Mouse (Mus musculus): ENCODE measurements around the gene Pdgfb. TPM values are rescaled to one million over a fixed set of nuclear protein-coding genes. Genes with fewer than 3 reads are reported as not detected.

The Pdgfb gene
- polyA plus RNA-seq, 1 experiment from 2014 or later, result 2.2 TPM

- Histone ChIP-seq H3K36me3 (no peaks in the 10 kb centered on the region), H3K9ac (no peak overlapping the region), H3K27me3 (replicated peaks) (no peaks in the 10 kb centered on the region), H3K4me3 (no peak overlapping the region), H3K27ac (no peak overlapping the region), H3K9me3 (replicated peaks) (no peaks in the 10 kb centered on the region), H3K4me2 (no peak overlapping the region), H3K4me1 (no peaks in the 10 kb centered on the region)
- WGBS (ENCODE audit: insufficient replicate concordance), result 81% methylated on average over 11 of the region's 11 CpGs
- ATAC-seq, result no peak
These were observed 42.6 kb downstream of the Pdgfb start for GRCm38 (mm10) chr15:79972186-79972585.

DNA sequence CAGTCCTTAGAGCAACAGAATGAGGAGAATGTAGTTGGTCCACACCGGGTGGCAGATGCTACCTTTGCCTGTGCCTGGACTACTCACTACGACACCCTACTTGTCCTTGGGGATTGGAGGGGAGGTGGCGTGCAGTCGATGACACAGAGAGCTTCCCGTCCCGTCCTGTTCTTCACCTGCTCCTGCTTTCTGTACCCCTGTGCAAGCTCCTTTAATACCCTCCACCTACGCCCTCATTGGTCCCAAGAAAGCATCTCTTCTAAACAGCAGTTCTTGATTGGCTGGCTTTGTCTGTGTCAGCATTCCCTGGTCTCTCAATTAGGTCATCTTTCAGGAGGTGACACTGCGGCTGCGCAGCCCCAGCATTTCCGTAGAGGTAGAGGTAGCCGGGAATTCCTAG lies 43.8 kb downstream of the Pdgfb start, which contains the start of gene Cbx7:
Cbx7 (minus strand) TSS at position 180 of the 400 bp plus-strand sequence.
- Histone ChIP-seq H3K27me3 (replicated peaks) (no peaks in the 10 kb centered on the region), H3K9ac (no peak within 1 kb of the TSS), H3K36me3 (no peaks in the 10 kb centered on the region), H3K4me2 (no peak within 1 kb of the TSS), H3K4me1 (no peaks in the 10 kb centered on the region), H3K4me3 (no peak within 1 kb of the TSS), H3K27ac (no peak within 1 kb of the TSS), H3K9me3 (replicated peaks) (no peaks in the 10 kb centered on the region)
- WGBS (ENCODE audit: insufficient replicate concordance), result 81% methylated on average over 11 of the region's 11 CpGs
- ATAC-seq, result no peak

- no peak for ATAC-seq
- H3K36me3 ChIP-seq, result no peaks in the 10 kb centered on the region
- no peak overlapping the region for H3K27ac ChIP-seq
- no peaks in the 10 kb centered on the region for H3K9me3 ChIP-seq (replicated peaks)
- H3K4me3 ChIP-seq, result no peak overlapping the region
- H3K27me3 ChIP-seq (replicated peaks), result no peaks in the 10 kb centered on the region
- no peak overlapping the region for H3K9ac ChIP-seq
- whole genome bisulfite sequencing (ENCODE audit: insufficient replicate concordance), result 84% methylated on average over 18 of the region's 18 CpGs
- H3K4me1 ChIP-seq, result no peaks in the 10 kb centered on the region
- H3K4me2 ChIP-seq, result no peak overlapping the region
These were observed 44.3 kb downstream of the Pdgfb start for GRCm38 (mm10) chr15:79970491-79970890.

GRCm38 (mm10) chr15:79967346-79967745 lies 47.4 kb downstream of the Pdgfb start:
- Histone ChIP-seq H3K36me3 (no peaks in the 10 kb centered on the region), H3K9me3 (replicated peaks) (no peaks in the 10 kb centered on the region), H3K4me3 (no peak overlapping the region), H3K4me2 (no peak overlapping the region), H3K9ac (no peak overlapping the region), H3K27me3 (replicated peaks) (no peaks in the 10 kb centered on the region), H3K27ac (no peak overlapping the region), H3K4me1 (no peaks in the 10 kb centered on the region)
- 68% methylated on average over 6 of the region's 6 CpGs for WGBS (ENCODE audit: insufficient replicate concordance)
- no peak for ATAC-seq

GRCm38 (mm10) chr15:79964376-79964775 lies 50.4 kb downstream of the Pdgfb start:
- Histone ChIP-seq H3K27ac (no peak overlapping the region), H3K27me3 (replicated peaks) (no peaks in the 10 kb centered on the region), H3K36me3 (no peaks in the 10 kb centered on the region), H3K9ac (no peak overlapping the region), H3K4me2 (no peak overlapping the region), H3K4me1 (no peaks in the 10 kb centered on the region), H3K4me3 (no peak overlapping the region), H3K9me3 (replicated peaks) (no peaks in the 10 kb centered on the region)
- no peak for ATAC-seq
- WGBS (ENCODE audit: insufficient replicate concordance), result 72% methylated on average over 7 of the region's 7 CpGs

- no peak overlapping the region for H3K4me3 ChIP-seq
- H3K36me3 ChIP-seq, result no peaks in the 10 kb centered on the region
- no peak overlapping the region for H3K9ac ChIP-seq
- ATAC-seq, result no peak
- H3K4me1 ChIP-seq, result no peaks in the 10 kb centered on the region
- no peaks in the 10 kb centered on the region for H3K9me3 ChIP-seq (replicated peaks)
- H3K4me2 ChIP-seq, result no peak overlapping the region
- H3K27me3 ChIP-seq (replicated peaks), result no peaks in the 10 kb centered on the region
- no peak overlapping the region for H3K27ac ChIP-seq
- 81% methylated on average over 18 of the region's 18 CpGs for whole genome bisulfite sequencing (ENCODE audit: insufficient replicate concordance)
These were observed 52.1 kb downstream of the Pdgfb start for GRCm38 (mm10) chr15:79962661-79963060.

GRCm38 (mm10) chr15:79961366-79961921 lies 53.3 kb downstream of the Pdgfb start:
- Histone ChIP-seq H3K4me3 (no peak overlapping the region), H3K27ac (no peak overlapping the region), H3K27me3 (replicated peaks) (0 out of 2 replicates have a peak, but pooled peaks cover 4% of the 10 kb centered on the region), H3K9me3 (replicated peaks) (no peaks in the 10 kb centered on the region), H3K4me2 (no peak overlapping the region), H3K4me1 (no peaks in the 10 kb centered on the region), H3K9ac (no peak overlapping the region), H3K36me3 (no peaks in the 10 kb centered on the region)
- 70% methylated on average over 9 of the region's 9 CpGs for WGBS (ENCODE audit: insufficient replicate concordance)
- ATAC-seq, result no peak

- Histone ChIP-seq H3K4me1 (0 out of 2 replicates have a peak, but pooled peaks cover 4% of the 10 kb centered on the region), H3K36me3 (no peaks in the 10 kb centered on the region), H3K4me3 (no peak overlapping the region), H3K4me2 (no peak overlapping the region), H3K9ac (no peak overlapping the region), H3K27ac (no peak overlapping the region), H3K27me3 (replicated peaks) (0 out of 2 replicates have a peak, but pooled peaks cover 4% of the 10 kb centered on the region), H3K9me3 (replicated peaks) (no peaks in the 10 kb centered on the region)
- 17% methylated on average over 3 of the region's 3 CpGs for WGBS (ENCODE audit: insufficient replicate concordance)
- no peak for ATAC-seq
These were observed 56.4 kb downstream of the Pdgfb start for GRCm38 (mm10) chr15:79958418-79958817.

DNA sequence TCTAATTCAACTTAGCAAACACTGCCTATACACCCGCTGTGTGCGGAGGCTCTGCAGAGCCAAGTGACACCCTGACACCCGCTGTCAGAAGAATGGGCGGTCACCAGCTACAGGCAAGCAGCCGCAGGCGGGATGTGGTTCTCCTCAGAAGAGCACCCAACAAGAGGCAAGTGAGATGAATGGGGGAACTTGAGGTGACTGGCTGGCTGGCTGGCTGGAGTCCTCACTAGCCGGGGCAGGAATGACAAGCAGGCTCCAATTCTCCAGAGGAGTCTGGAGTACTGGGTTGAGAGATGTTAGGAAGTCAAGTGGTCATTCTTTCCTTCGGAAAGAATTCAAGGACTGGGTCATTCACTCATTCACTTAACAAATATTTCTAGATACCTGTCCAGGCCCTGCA lies 58.2 kb downstream of the Pdgfb start:
- no peak overlapping the region for H3K27ac ChIP-seq
- no peak overlapping the region for H3K4me3 ChIP-seq
- H3K36me3 ChIP-seq, result no peaks in the 10 kb centered on the region
- no peak for ATAC-seq
- H3K4me2 ChIP-seq, result no peak overlapping the region
- H3K4me1 ChIP-seq, result 0 out of 2 replicates have a peak, but pooled peaks cover 4% of the 10 kb centered on the region
- H3K9ac ChIP-seq, result no peak overlapping the region
- H3K27me3 ChIP-seq (replicated peaks), result peaks cover 9% of the 10 kb centered on the region; the same call in 1 of the 2 replicates
- 55% methylated on average over 8 of the region's 8 CpGs for WGBS (ENCODE audit: insufficient replicate concordance)
- no peaks in the 10 kb centered on the region for H3K9me3 ChIP-seq (replicated peaks)

GRCm38 (mm10) chr15:79953470-79953869 lies 61.3 kb downstream of the Pdgfb start:
- no peaks in the 10 kb centered on the region for H3K36me3 ChIP-seq
- H3K4me3 ChIP-seq, result no peak overlapping the region
- no peak overlapping the region for H3K9ac ChIP-seq
- H3K9me3 ChIP-seq (replicated peaks), result no peaks in the 10 kb centered on the region
- H3K27me3 ChIP-seq (replicated peaks), result peaks cover 30% of the 10 kb centered on the region
- no peak overlapping the region for H3K27ac ChIP-seq
- peaks cover 15% of the 10 kb centered on the region for H3K4me1 ChIP-seq
- ATAC-seq, result no peak
- 53% methylated on average over 7 of the region's 7 CpGs for WGBS (ENCODE audit: insufficient replicate concordance)
- H3K4me2 ChIP-seq, result no peak overlapping the region

GRCm38 (mm10) chr15:79952504-79953231 lies 62.1 kb downstream of the Pdgfb start:
- Histone ChIP-seq H3K9me3 (replicated peaks) (no peaks in the 10 kb centered on the region), H3K4me3 (no peak overlapping the region), H3K4me2 (no peak overlapping the region), H3K4me1 (peaks cover 15% of the 10 kb centered on the region), H3K27ac (no peak overlapping the region), H3K36me3 (no peaks in the 10 kb centered on the region), H3K9ac (no peak overlapping the region), H3K27me3 (replicated peaks) (peaks cover 32% of the 10 kb centered on the region)
- ATAC-seq, result no peak
- 51% methylated on average over 11 of the region's 11 CpGs for WGBS (ENCODE audit: insufficient replicate concordance)

- WGBS (ENCODE audit: insufficient replicate concordance), result 57% methylated on average over 14 of the region's 14 CpGs
- H3K9me3 ChIP-seq (replicated peaks), result no peaks in the 10 kb centered on the region
- no peak overlapping the region for H3K27ac ChIP-seq
- no peak for ATAC-seq
- H3K9ac ChIP-seq, result no peak overlapping the region
- peaks cover 15% of the 10 kb centered on the region for H3K4me1 ChIP-seq
- peaks cover 28% of the 10 kb centered on the region for H3K27me3 ChIP-seq (replicated peaks)
- no peak overlapping the region for H3K4me2 ChIP-seq
- no peak overlapping the region for H3K4me3 ChIP-seq
- no peaks in the 10 kb centered on the region for H3K36me3 ChIP-seq
These were observed 62.9 kb downstream of the Pdgfb start for GRCm38 (mm10) chr15:79951730-79952503.

Measured in liver, embryonic 12.5 days (tissue).